Mouse (Mus musculus) cerebellum, adult 2 months (tissue): Measurements from ENCODE around the gene 4921524J17Rik.

Experiments
- CTCF ChIP-seq: fragments of 200-500 bp; IDR thresholded peaks from 2 replicates; pipeline ENCODE4 v1.5.1; 2011; ENCODE audit warnings: low read depth, mild to moderate bottlenecking, control low read depth, low read length, moderate library complexity, borderline replicate concordance; ENCODE audit not compliant: insufficient read depth
- POLR2A ChIP-seq: fragments of 200-500 bp; IDR thresholded peaks from 2 replicates; pipeline ENCODE4 v1.6.1; 2011; ENCODE audit warnings: low read length, control low read depth, borderline replicate concordance; ENCODE audit not compliant: insufficient read depth

DNA sequence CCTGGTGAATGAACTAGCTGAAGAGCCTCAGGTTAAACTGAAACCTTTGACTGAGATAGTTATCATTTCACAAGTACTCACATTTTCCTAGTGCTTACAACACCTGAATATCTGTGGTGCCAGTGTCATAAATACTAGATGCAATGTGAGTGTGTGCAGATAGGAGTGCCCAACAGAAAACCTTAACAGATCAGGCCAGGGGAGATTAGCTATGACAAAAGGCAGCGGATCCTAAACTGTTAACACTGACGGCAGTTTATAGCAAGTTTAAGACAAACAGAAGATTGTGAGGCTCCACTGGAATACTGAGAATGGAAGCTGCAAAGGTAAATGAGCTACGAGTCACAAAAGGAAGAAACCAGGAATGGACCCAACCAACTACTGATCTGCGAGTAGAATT, 5.6 kb downstream of the 4921524J17Rik start:
- TF ChIP-seq CTCF: no peak
- no peak for TF ChIP-seq POLR2A
